Mouse (Mus musculus): ENCODE measurements at regions not wholly inside any gene's neighbourhood (a gene's known extent, or its start where the extent isn't known, plus 50 kb on each side); places are given as distances from the start of the nearest gene placed in this dataset.

DNA sequence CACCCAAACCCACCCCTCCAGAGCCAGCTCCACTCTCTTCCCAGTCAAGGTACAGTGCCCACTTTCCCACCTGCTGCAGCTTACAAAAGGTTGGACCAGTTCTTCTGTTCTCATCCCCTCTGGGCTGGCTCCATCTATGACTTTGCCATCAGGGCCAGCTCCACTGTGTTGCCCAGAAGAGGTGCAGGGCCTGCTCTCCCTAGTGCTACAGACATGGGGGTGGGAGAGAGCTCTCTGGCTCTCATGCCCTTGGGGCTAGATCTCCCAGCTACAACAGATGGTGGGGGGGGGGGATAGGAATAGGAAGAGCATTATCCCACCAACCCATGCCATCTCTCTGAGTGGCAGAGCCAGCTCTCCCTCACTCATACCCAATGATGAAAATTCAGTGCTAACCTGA, 219.6 kb upstream of the G2e3 start:
- no peaks in the 10 kb centered on the region for H3K36me3 ChIP-seq (ENCODE audit: control insufficient read depth, insufficient read depth, low read length)
- H3K4me1 ChIP-seq (ENCODE audit: control insufficient read depth, insufficient read depth, low read length): no peaks in the 10 kb centered on the region
- TF ChIP-seq POLR2A (IDR thresholded peaks at IDR 0.05; ENCODE audit: control insufficient read depth, low read depth, low read length): no peak
- no peak for TF ChIP-seq CTCF (IDR thresholded peaks at IDR 0.05; ENCODE audit: control insufficient read depth, insufficient read depth, insufficient replicate concordance, low read depth, low read length)
- no peak overlapping the region for H3K27ac ChIP-seq (ENCODE audit: control insufficient read depth, insufficient read depth, low read depth, low read length)
- no peak overlapping the region for H3K4me3 ChIP-seq (ENCODE audit: control insufficient read depth, low read depth, low read length)
- no peaks in the 10 kb centered on the region for H3K27me3 ChIP-seq (ENCODE audit: control insufficient read depth, insufficient read depth, low read length)

DNA sequence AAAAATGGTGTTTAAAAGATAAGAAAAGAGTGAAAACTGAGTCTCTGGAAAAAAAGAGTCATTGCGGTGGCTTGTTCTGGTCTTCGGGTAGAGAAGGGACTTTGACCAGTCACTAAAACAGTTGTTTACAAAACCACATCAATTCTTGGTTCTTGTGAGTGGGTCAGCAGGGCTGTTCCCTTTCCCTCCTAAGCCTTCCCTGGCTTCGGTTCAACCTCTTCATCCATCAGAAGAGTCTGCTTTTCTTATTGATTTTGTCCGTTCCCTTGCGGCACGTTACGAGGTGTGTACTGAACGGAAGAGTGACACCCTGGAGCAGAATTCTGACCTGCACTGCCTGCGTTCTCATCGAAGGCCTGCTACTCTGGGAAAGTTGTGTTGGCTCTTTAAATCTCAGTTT, 229.1 kb upstream of the G2e3 start:
- no peak for TF ChIP-seq CTCF (IDR thresholded peaks at IDR 0.05; ENCODE audit: control insufficient read depth, insufficient read depth, insufficient replicate concordance, low read depth, low read length)
- TF ChIP-seq POLR2A (IDR thresholded peaks at IDR 0.05; ENCODE audit: control insufficient read depth, low read depth, low read length): no peak
- H3K36me3 ChIP-seq (ENCODE audit: control insufficient read depth, insufficient read depth, low read length): no peaks in the 10 kb centered on the region

DNA sequence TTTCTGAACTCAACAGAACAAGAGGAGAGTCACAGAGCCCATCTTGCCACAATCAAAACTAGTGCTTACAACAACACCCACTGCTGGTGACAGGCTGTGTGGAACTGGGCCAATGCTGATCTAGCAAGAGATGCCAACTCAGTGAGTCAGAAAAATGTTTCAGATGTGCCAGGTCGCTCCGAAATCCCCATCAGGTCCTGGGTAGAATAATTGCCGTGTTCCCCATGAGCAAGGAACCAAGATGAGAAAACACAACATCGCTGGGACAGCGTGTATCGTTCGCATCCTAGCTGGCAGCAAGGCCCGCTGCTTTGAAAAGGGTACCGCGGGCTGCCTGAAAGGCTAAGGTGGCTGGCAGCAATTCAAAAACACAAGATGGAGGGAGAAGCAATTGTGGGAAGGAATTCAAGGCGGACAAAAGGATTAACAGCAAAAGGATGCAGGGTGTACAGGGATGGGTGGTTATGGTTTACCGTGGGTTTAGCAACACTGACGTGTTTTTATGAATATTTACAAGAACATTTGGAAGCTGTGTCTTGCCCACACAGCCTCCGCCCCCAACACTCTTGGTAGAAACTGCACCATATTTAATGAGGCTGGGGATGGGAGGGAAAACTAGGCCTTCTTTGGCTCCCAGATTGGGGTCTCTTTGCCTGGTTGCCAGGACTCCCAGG, 229.7 kb upstream of the G2e3 start:
- H3K36me3 ChIP-seq (ENCODE audit: control insufficient read depth, insufficient read depth, low read length): no peaks in the 10 kb centered on the region
- no peaks in the 10 kb centered on the region for H3K27me3 ChIP-seq (ENCODE audit: control insufficient read depth, insufficient read depth, low read length)
- TF ChIP-seq CTCF (IDR thresholded peaks at IDR 0.05; ENCODE audit: control insufficient read depth, insufficient read depth, insufficient replicate concordance, low read depth, low read length) (no peak), POLR2A (IDR thresholded peaks at IDR 0.05; ENCODE audit: control insufficient read depth, low read depth, low read length) (no peak)
- H3K4me1 ChIP-seq (ENCODE audit: control insufficient read depth, insufficient read depth, low read length): peaks cover 4% of the 10 kb centered on the region
- no peak overlapping the region for H3K27ac ChIP-seq (ENCODE audit: control insufficient read depth, insufficient read depth, low read depth, low read length)
- H3K4me3 ChIP-seq (ENCODE audit: control insufficient read depth, low read depth, low read length): no peak overlapping the region

More for the DNA sequence above, 229.1 kb upstream of the G2e3 start:
- no peak overlapping the region for H3K27ac ChIP-seq (ENCODE audit: control insufficient read depth, insufficient read depth, low read depth, low read length)
- H3K27me3 ChIP-seq (ENCODE audit: control insufficient read depth, insufficient read depth, low read length): no peaks in the 10 kb centered on the region
- peaks cover 4% of the 10 kb centered on the region for H3K4me1 ChIP-seq (ENCODE audit: control insufficient read depth, insufficient read depth, low read length)
- no peak overlapping the region; the same call in 1 of the 2 replicates for H3K4me3 ChIP-seq (ENCODE audit: control insufficient read depth, low read depth, low read length)

- H3K36me3 ChIP-seq (ENCODE audit: control insufficient read depth, insufficient read depth, low read length): no peaks in the 10 kb centered on the region
- no peak overlapping the region for H3K4me3 ChIP-seq (ENCODE audit: control insufficient read depth, low read depth, low read length)
- H3K27me3 ChIP-seq (ENCODE audit: control insufficient read depth, insufficient read depth, low read length): no peaks in the 10 kb centered on the region
- TF ChIP-seq CTCF (IDR thresholded peaks at IDR 0.05; ENCODE audit: control insufficient read depth, insufficient read depth, insufficient replicate concordance, low read depth, low read length) (no peak), POLR2A (IDR thresholded peaks at IDR 0.05; ENCODE audit: control insufficient read depth, low read depth, low read length) (no peak)
- H3K27ac ChIP-seq (ENCODE audit: control insufficient read depth, insufficient read depth, low read depth, low read length): no peak overlapping the region
- H3K4me1 ChIP-seq (ENCODE audit: control insufficient read depth, insufficient read depth, low read length): peaks cover 4% of the 10 kb centered on the region
Measured at GRCm38 (mm10) chr12:51117436-51118020, 230.3 kb upstream of the G2e3 start.

DNA sequence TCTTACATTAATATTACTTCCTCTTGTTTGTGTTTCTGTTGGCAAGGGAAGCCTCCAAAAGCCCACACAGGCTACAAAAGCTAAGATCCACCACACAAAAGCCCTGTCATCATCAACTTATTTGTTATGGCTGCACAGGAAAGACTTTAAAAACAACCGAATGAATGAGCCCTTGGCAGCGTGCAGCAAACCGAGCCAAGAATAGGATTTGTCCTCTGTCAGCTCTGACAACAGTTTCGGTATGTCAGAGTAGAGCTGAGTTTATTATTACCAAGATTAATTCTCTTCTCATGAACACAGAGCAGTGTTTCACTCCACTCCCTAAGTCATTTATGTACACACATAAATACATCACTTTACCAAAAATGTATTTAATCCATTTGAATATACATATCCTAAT, 236.1 kb upstream of the G2e3 start:
- no peak overlapping the region for H3K27ac ChIP-seq (ENCODE audit: control insufficient read depth, insufficient read depth, low read depth, low read length)
- H3K36me3 ChIP-seq (ENCODE audit: control insufficient read depth, insufficient read depth, low read length): no peaks in the 10 kb centered on the region
- no peak overlapping the region for H3K4me3 ChIP-seq (ENCODE audit: control insufficient read depth, low read depth, low read length)
- no peaks in the 10 kb centered on the region for H3K27me3 ChIP-seq (ENCODE audit: control insufficient read depth, insufficient read depth, low read length)
- H3K4me1 ChIP-seq (ENCODE audit: control insufficient read depth, insufficient read depth, low read length): no peaks in the 10 kb centered on the region
- TF ChIP-seq POLR2A (IDR thresholded peaks at IDR 0.05; ENCODE audit: control insufficient read depth, low read depth, low read length) (no peak), CTCF (IDR thresholded peaks at IDR 0.05; ENCODE audit: control insufficient read depth, insufficient read depth, insufficient replicate concordance, low read depth, low read length) (no peak)

GRCm38 (mm10) chr12:51108044-51108443, 239.8 kb upstream of the G2e3 start:
- no peaks in the 10 kb centered on the region for H3K4me1 ChIP-seq (ENCODE audit: control insufficient read depth, insufficient read depth, low read length)
- H3K36me3 ChIP-seq (ENCODE audit: control insufficient read depth, insufficient read depth, low read length): no peaks in the 10 kb centered on the region
- no peak for TF ChIP-seq CTCF (IDR thresholded peaks at IDR 0.05; ENCODE audit: control insufficient read depth, insufficient read depth, insufficient replicate concordance, low read depth, low read length)
- no peaks in the 10 kb centered on the region for H3K27me3 ChIP-seq (ENCODE audit: control insufficient read depth, insufficient read depth, low read length)
- no peak overlapping the region for H3K4me3 ChIP-seq (ENCODE audit: control insufficient read depth, low read depth, low read length)
- no peak overlapping the region for H3K27ac ChIP-seq (ENCODE audit: control insufficient read depth, insufficient read depth, low read depth, low read length)

- H3K27me3 ChIP-seq (ENCODE audit: control insufficient read depth, insufficient read depth, low read length): no peaks in the 10 kb centered on the region
- TF ChIP-seq CTCF (IDR thresholded peaks at IDR 0.05; ENCODE audit: control insufficient read depth, insufficient read depth, insufficient replicate concordance, low read depth, low read length): no peak
- TF ChIP-seq POLR2A (IDR thresholded peaks at IDR 0.05; ENCODE audit: control insufficient read depth, low read depth, low read length): no peak
- H3K4me1 ChIP-seq (ENCODE audit: control insufficient read depth, insufficient read depth, low read length): no peaks in the 10 kb centered on the region
- H3K4me3 ChIP-seq (ENCODE audit: control insufficient read depth, low read depth, low read length): no peak overlapping the region
- no peak overlapping the region for H3K27ac ChIP-seq (ENCODE audit: control insufficient read depth, insufficient read depth, low read depth, low read length)
- H3K36me3 ChIP-seq (ENCODE audit: control insufficient read depth, insufficient read depth, low read length): no peaks in the 10 kb centered on the region
Measured at GRCm38 (mm10) chr12:51103541-51104042, 244.3 kb upstream of the G2e3 start.
